Mouse (Mus musculus): ENCODE data around the gene Dtnb. TPM values are rescaled to one million over a fixed set of nuclear protein-coding genes. Genes with fewer than 3 reads are reported as not detected.

Dtnb gene
- total and polyA plus RNA-seq, 2 experiments, result 11.7 to 35.6 TPM

DNA sequence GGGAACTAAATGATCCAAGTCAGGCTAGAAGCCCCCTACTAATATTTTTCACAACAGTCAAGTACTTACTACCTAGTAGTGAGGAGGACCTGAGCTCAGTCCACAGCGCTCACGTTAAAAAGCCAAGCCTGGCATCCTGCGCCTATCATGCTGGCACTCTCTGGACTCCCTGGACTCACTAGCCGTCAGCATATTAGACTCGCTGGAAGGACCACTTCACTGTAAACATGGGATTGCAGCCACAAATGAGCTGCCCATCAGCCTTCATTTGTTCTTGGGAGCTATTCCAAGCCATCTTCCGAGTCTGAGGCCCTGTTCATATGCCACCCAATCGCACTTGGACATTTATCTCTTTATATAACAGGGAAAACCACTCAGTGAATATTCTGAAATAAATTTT lies 31.3 kb upstream of the Dtnb start:
- Histone ChIP-seq H3K27ac (replicated peaks; ENCODE audit: insufficient read depth, low read depth, low read length) (no peak overlapping the region), H3K79me2 (ENCODE audit: control insufficient read depth, insufficient read depth, low read length) (no peaks in the 10 kb centered on the region), H3K4me3 (ENCODE audit: insufficient read depth, low read depth, low read length) (no peak overlapping the region), H3K27me3 (ENCODE audit: control insufficient read depth, insufficient read depth, low read length) (no peaks in the 10 kb centered on the region), H3K36me3 (ENCODE audit: control insufficient read depth, insufficient read depth, low read length) (no peaks in the 10 kb centered on the region), H3K9ac (ENCODE audit: low read depth, low read length) (no peak overlapping the region), H3K4me1 (ENCODE audit: control insufficient read depth, insufficient read depth, low read length) (peaks cover 4% of the 10 kb centered on the region; the same call in 1 of the 2 replicates)
- no peak for TF ChIP-seq POLR2A (IDR thresholded peaks at IDR 0.05; ENCODE audit: extremely low read depth, insufficient read depth, low read length)
- TF ChIP-seq CTCF (IDR thresholded peaks at IDR 0.05; ENCODE audit: low read depth, low read length), result no peak
- WGBS, result 94% methylated on average over 7 of the region's 7 CpGs
- DNase-seq (ENCODE audit: extremely low read depth, low read depth, low spot score), result no peak

- no peak overlapping the region for H3K9ac ChIP-seq (ENCODE audit: low read depth, low read length)
- TF ChIP-seq CTCF (IDR thresholded peaks at IDR 0.05; ENCODE audit: low read depth, low read length) (no peak), POLR2A (IDR thresholded peaks at IDR 0.05; ENCODE audit: extremely low read depth, insufficient read depth, low read length) (no peak)
- H3K36me3 ChIP-seq (ENCODE audit: control insufficient read depth, insufficient read depth, low read length), result no peaks in the 10 kb centered on the region
- DNase-seq (ENCODE audit: extremely low read depth, low read depth, low spot score), result no peak
- no peaks in the 10 kb centered on the region for H3K27me3 ChIP-seq (ENCODE audit: control insufficient read depth, insufficient read depth, low read length)
- H3K27ac ChIP-seq (replicated peaks; ENCODE audit: insufficient read depth, low read depth, low read length), result no peak overlapping the region
- H3K4me3 ChIP-seq (ENCODE audit: insufficient read depth, low read depth, low read length), result no peak overlapping the region
- WGBS, result 93% methylated on average over 3 of the region's 3 CpGs
- H3K79me2 ChIP-seq (ENCODE audit: control insufficient read depth, insufficient read depth, low read length), result no peaks in the 10 kb centered on the region
- H3K4me1 ChIP-seq (ENCODE audit: control insufficient read depth, insufficient read depth, low read length), result no peaks in the 10 kb centered on the region
These were observed 26.7 kb upstream of the Dtnb start for GRCm38 (mm10) chr12:3545451-3545850.

DNA sequence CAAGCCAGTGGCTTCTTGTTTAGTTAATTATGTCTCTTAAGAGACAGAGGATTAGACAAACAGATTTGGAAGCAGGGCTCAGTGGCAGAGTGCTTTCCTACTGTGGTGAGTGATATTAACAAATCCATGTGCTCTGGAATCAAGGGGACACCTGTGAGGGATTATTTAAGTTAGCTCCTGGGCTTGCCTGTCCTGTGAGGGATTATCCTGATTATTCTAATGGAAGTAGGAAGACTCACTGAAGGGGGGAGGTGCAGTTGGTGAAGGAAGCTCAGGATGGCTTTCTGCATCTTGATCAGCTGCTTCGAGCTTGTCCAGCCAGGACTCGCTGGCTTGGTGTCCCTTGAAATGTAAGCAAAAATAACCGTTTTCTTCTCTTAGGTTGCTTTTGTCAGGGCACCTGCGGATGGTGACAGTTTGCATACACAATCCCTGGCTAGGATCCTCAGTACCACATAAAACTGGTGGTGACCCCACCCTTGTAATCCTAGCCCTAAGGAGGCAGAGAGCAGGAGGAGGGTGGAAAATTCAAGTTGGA lies 26.0 kb upstream of the Dtnb start:
- H3K79me2 ChIP-seq (ENCODE audit: control insufficient read depth, insufficient read depth, low read length), result no peaks in the 10 kb centered on the region
- no peaks in the 10 kb centered on the region for H3K36me3 ChIP-seq (ENCODE audit: control insufficient read depth, insufficient read depth, low read length)
- H3K27me3 ChIP-seq (ENCODE audit: control insufficient read depth, insufficient read depth, low read length), result no peaks in the 10 kb centered on the region
- no peaks in the 10 kb centered on the region for H3K4me1 ChIP-seq (ENCODE audit: control insufficient read depth, insufficient read depth, low read length)
- no peak for DNase-seq (ENCODE audit: extremely low read depth, low read depth, low spot score)
- no peak overlapping the region for H3K4me3 ChIP-seq (ENCODE audit: insufficient read depth, low read depth, low read length)
- TF ChIP-seq CTCF (IDR thresholded peaks at IDR 0.05; ENCODE audit: low read depth, low read length) (no peak), POLR2A (IDR thresholded peaks at IDR 0.05; ENCODE audit: extremely low read depth, insufficient read depth, low read length) (no peak)
- WGBS, result 87% methylated on average over 4 of the region's 4 CpGs
- H3K27ac ChIP-seq (replicated peaks; ENCODE audit: insufficient read depth, low read depth, low read length), result no peak overlapping the region
- H3K9ac ChIP-seq (ENCODE audit: low read depth, low read length), result no peak overlapping the region

GRCm38 (mm10) chr12:3546781-3547180 lies 25.4 kb upstream of the Dtnb start:
- H3K9ac ChIP-seq (ENCODE audit: low read depth, low read length), result no peak overlapping the region
- no peak overlapping the region for H3K4me3 ChIP-seq (ENCODE audit: insufficient read depth, low read depth, low read length)
- 73% methylated on average over 6 of the region's 6 CpGs for WGBS
- no peaks in the 10 kb centered on the region for H3K79me2 ChIP-seq (ENCODE audit: control insufficient read depth, insufficient read depth, low read length)
- H3K36me3 ChIP-seq (ENCODE audit: control insufficient read depth, insufficient read depth, low read length), result no peaks in the 10 kb centered on the region
- H3K4me1 ChIP-seq (ENCODE audit: control insufficient read depth, insufficient read depth, low read length), result no peaks in the 10 kb centered on the region
- no peaks in the 10 kb centered on the region for H3K27me3 ChIP-seq (ENCODE audit: control insufficient read depth, insufficient read depth, low read length)
- TF ChIP-seq POLR2A (IDR thresholded peaks at IDR 0.05; ENCODE audit: extremely low read depth, insufficient read depth, low read length) (no peak), CTCF (IDR thresholded peaks at IDR 0.05; ENCODE audit: low read depth, low read length) (no peak)
- DNase-seq (ENCODE audit: extremely low read depth, low read depth, low spot score), result no peak
- no peak overlapping the region for H3K27ac ChIP-seq (replicated peaks; ENCODE audit: insufficient read depth, low read depth, low read length)

GRCm38 (mm10) chr12:3547506-3547905 lies 24.7 kb upstream of the Dtnb start:
- no peak overlapping the region for H3K4me3 ChIP-seq (ENCODE audit: insufficient read depth, low read depth, low read length)
- no peak overlapping the region for H3K9ac ChIP-seq (ENCODE audit: low read depth, low read length)
- WGBS, result 68% methylated on average over 4 of the region's 4 CpGs
- TF ChIP-seq CTCF (IDR thresholded peaks at IDR 0.05; ENCODE audit: low read depth, low read length) (no peak), POLR2A (IDR thresholded peaks at IDR 0.05; ENCODE audit: extremely low read depth, insufficient read depth, low read length) (no peak)
- H3K36me3 ChIP-seq (ENCODE audit: control insufficient read depth, insufficient read depth, low read length), result no peaks in the 10 kb centered on the region
- H3K27ac ChIP-seq (replicated peaks; ENCODE audit: insufficient read depth, low read depth, low read length), result no peak overlapping the region
- no peak for DNase-seq (ENCODE audit: extremely low read depth, low read depth, low spot score)
- H3K27me3 ChIP-seq (ENCODE audit: control insufficient read depth, insufficient read depth, low read length), result no peaks in the 10 kb centered on the region
- no peaks in the 10 kb centered on the region for H3K79me2 ChIP-seq (ENCODE audit: control insufficient read depth, insufficient read depth, low read length)
- H3K4me1 ChIP-seq (ENCODE audit: control insufficient read depth, insufficient read depth, low read length), result no peaks in the 10 kb centered on the region

- Histone ChIP-seq H3K27ac (replicated peaks; ENCODE audit: insufficient read depth, low read depth, low read length) (no peak overlapping the region), H3K27me3 (ENCODE audit: control insufficient read depth, insufficient read depth, low read length) (no peaks in the 10 kb centered on the region), H3K9ac (ENCODE audit: low read depth, low read length) (no peak overlapping the region), H3K4me3 (ENCODE audit: insufficient read depth, low read depth, low read length) (no peak overlapping the region), H3K4me1 (ENCODE audit: control insufficient read depth, insufficient read depth, low read length) (no peaks in the 10 kb centered on the region), H3K79me2 (ENCODE audit: control insufficient read depth, insufficient read depth, low read length) (no peaks in the 10 kb centered on the region), H3K36me3 (ENCODE audit: control insufficient read depth, insufficient read depth, low read length) (no peaks in the 10 kb centered on the region)
- DNase-seq (ENCODE audit: extremely low read depth, low read depth, low spot score), result no peak
- whole genome bisulfite sequencing, result 72% methylated on average over 3 of the region's 3 CpGs
- TF ChIP-seq CTCF (IDR thresholded peaks at IDR 0.05; ENCODE audit: low read depth, low read length) (no peak), POLR2A (IDR thresholded peaks at IDR 0.05; ENCODE audit: extremely low read depth, insufficient read depth, low read length) (no peak)
These were observed 24.3 kb upstream of the Dtnb start for GRCm38 (mm10) chr12:3547911-3548310.

All from liver, adult 2 months (tissue).